Mouse (Mus musculus): ENCODE data around the gene Hsd11b1.

The Hsd11b1 gene

GRCm38 (mm10) chr1:193281344-193281743 is 17.5 kb upstream of the Hsd11b1 start:
- in situ Hi-C loops (cut with MboI; ENCODE audit: unreplicated experiment in 2 of 2) = no loop called here

DNA sequence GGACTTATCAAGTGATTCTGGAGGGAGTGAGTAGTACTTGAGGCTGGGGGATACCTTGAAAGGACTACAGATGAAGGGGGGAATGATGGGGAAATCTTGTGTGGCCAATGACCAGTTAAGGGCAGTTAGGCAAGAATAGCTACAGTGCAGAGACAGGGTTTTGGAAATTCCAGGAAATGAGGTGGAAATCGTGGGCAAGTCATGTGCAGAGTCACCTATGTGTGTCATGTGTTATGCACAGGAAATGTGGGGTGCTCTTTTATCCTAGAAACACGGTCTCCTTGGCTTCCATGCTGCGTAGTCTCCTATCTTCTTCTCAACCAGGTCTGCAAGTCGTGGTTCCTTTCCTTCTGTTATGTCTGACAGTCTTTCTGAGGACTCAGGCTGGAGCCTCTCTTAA is 15.6 kb upstream of the Hsd11b1 start:
- in situ Hi-C loops (cut with MboI; ENCODE audit: unreplicated experiment in 2 of 2) = no loop called here

DNA sequence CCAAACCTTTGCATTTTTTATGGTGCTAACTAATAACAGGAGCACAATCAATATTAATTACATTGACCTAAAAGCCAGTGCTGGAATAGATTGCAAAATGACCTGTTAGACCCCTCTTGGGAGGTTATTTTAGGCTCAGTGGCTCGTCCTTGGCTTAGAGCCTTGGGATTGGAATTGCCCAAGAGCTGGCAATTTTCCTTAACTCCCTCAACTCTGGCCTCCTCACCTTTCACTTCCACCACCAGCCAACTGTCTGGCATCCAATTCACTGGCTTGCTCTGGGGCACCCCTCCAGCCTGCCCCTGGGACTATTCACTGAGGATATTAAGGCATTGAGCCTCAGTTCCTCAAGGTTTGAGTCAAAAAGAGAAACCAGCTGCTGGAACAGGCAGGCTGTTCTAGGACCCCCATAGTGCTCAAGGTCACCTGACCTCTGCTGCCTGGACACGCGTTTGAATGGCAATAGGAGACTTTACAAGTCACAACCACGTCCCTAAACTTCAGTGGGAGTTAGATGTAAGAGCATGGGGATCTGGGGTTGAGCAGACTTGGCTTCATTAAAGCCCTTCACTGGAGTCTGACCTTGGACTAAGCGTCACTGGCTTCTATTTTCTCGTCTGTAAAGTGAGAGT is 14.7 kb upstream of the Hsd11b1 start:
- in situ Hi-C loops (cut with MboI; ENCODE audit: unreplicated experiment in 2 of 2) = no loop called here

- in situ Hi-C loops (cut with MboI; ENCODE audit: unreplicated experiment in 2 of 2) = no loop called here
Observed at GRCm38 (mm10) chr1:193274407-193275071, 10.7 kb upstream of the Hsd11b1 start.

DNA sequence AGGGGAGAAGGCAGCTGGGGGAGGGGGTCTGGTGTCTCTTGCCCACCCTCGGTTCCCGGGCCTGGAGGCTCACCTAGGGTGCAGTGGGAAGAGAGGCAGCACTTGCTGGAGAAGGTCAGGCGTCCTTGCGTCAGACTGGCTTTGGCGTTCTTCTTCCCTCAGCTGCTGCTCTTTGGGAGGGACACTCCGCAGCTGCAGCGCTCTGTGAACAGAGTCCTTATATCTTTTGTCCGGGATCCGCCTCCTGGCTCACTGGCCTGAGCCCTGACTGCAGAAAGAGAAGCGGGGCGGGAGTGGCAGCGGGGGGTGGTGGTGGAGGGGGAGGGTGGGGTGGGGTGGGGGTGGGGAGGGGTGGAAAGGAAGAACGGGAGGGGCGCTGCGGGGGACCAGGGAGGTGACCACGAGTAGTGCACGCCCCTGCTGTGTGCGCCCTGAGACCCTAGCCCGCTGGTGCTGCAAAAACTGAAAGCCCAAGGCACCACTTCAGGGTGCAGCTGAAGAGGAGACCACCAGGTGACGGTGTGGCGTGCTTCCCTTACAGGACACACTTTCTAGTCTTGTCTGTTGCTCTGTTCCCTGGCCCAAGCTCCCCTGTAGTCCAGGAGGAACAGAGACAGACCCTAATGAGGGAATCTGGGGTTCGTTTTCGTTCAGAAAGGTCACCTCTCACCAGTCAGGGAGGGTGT is 9.2 kb upstream of the Hsd11b1 start, which contains the start of gene G0s2:
TSS of gene G0s2 (minus strand) at position 302 of the 686 bp plus-strand sequence.
- in situ Hi-C loops (cut with MboI; ENCODE audit: unreplicated experiment in 2 of 2) = no loop called here

- in situ Hi-C loops (cut with MboI; ENCODE audit: unreplicated experiment in 2 of 2) = no loop called here
Observed at GRCm38 (mm10) chr1:193272137-193272915, 8.5 kb upstream of the Hsd11b1 start.

DNA sequence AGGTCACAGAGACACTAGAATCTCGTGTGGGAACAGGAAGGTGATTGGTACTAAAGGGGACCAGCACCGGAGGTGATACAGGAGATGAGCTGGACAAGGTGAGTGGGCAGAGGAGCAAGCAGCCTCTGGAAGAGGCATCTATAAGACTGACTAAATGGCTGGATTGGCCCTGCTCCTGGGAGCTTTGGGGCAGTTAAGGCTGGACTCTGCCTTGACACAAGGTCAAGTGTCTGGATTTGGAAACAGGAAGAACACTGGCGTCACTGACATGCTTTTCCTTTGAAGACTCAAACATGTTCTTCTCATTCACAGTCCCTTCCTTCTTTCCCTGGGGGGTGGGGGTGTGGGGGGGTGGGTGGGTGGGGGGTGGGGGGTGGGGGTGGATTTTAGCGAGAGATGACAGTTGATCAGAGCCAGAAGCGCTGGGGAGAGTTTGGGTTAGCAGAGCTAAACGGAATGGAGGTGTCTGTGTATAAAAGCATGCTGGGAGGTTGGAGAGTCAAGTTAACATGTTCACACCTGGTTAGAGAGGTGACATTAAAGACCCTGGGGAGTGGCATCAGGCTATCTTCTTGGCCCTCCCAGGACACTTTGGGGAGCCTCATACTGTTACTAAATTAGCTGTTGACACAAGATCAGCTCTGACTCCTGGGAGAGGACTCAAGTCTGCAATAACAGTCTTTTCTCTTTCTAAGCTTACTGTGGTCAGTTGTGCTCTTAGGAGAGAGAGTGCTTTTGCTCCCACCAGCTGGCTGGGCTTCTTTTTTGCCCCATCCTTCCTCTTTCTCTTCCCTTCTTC is 7.3 kb upstream of the Hsd11b1 start:
- in situ Hi-C loops (cut with MboI; ENCODE audit: unreplicated experiment in 2 of 2) = no loop called here

- in situ Hi-C loops (cut with MboI; ENCODE audit: unreplicated experiment in 2 of 2) = loop anchor here in 1 of 2 experiments (5.0 kb wide), 1 partner anchor 42 kb away; no protein-coding TSS in a partner anchor
Observed at GRCm38 (mm10) chr1:193265734-193266133, 1.9 kb upstream of the Hsd11b1 start.

- in situ Hi-C loops (cut with MboI; ENCODE audit: unreplicated experiment in 2 of 2) = no loop called here
Observed at GRCm38 (mm10) chr1:193263026-193263907, 608 bp downstream of the Hsd11b1 start.

- in situ Hi-C loops (cut with MboI; ENCODE audit: unreplicated experiment in 2 of 2) = no loop called here
Observed at GRCm38 (mm10) chr1:193261897-193262548, 1.9 kb downstream of the Hsd11b1 start.

DNA sequence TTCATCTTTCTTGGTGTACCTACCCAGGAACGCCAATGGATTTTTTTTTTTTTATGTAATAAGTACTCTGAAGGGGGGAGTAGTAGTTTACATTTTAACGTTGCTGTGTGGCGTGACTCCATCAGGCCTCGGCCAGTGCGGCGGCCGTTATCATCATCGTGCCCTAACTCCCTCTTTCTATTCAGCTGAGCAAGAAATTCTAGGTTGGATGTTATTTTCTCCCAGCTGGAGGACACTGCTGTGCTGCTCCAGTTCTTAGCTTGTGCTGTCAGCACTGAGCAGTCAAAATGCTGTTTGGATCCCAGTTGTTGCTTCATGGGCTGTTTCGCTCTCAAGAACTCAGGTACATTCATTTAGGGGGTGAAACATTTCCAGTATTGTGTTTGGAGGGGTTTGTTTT is 4.3 kb downstream of the Hsd11b1 start:
- in situ Hi-C loops (cut with MboI; ENCODE audit: unreplicated experiment in 2 of 2) = loop anchor here in 1 of 2 experiments (5.0 to 10.0 kb wide), 2 partner anchors 65 to 118 kb away; no protein-coding TSS in a partner anchor

GRCm38 (mm10) chr1:193256621-193257098 is 7.2 kb downstream of the Hsd11b1 start:
- in situ Hi-C loops (cut with MboI; ENCODE audit: unreplicated experiment in 2 of 2) = loop anchor here in 1 of 2 experiments (5.0 to 10.0 kb wide), 2 partner anchors 68 to 121 kb away; no protein-coding TSS in a partner anchor

DNA sequence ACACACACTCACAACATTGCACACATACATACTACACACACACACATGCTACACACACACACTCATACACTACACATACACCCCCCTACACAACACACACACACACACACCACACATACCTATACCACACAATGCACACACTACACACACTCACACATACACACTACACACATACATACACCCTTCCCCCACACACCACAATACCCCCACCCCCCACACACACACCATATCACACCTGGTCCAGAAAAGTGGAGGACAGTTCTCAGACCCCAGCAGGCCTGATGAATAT is 7.6 kb downstream of the Hsd11b1 start:
- in situ Hi-C loops (cut with MboI; ENCODE audit: unreplicated experiment in 2 of 2) = loop anchor here in 1 of 2 experiments (5.0 to 10.0 kb wide), 2 partner anchors 69 to 121 kb away; no protein-coding TSS in a partner anchor

DNA sequence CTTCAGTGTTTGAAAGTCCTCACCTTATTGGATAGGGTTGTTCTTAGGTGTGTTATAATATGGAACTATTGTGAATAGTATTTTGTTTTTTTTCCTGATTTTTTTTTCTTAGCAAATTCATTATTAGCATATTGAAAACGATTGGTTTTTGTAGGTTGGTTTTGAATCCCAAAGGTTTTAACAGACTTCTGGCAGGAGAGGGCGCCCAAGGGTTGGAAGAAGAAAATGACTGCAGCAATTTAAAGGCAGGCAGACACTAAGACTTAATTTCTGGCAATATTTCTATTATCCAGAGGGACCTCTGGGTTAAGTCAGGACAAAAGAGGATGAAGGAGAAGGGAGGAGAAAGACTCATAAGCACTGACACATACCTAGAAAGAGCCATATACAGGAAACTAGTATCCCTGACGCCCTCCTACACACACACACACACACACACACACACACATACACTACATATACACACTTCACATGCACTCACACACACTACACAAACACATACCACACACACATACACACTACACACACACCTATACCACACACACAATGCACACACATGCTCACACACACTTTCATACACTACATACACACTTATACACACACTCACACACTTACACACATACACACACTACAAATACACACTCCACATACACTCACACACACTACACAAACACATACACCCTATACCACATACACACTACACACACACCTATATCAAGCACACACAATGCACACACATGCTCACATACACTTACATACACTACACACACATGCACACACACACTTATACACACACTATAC is 8.2 kb downstream of the Hsd11b1 start:
- in situ Hi-C loops (cut with MboI; ENCODE audit: unreplicated experiment in 2 of 2) = loop anchor here in 1 of 2 experiments (5.0 to 10.0 kb wide), 2 partner anchors 69 to 122 kb away; no protein-coding TSS in a partner anchor

DNA sequence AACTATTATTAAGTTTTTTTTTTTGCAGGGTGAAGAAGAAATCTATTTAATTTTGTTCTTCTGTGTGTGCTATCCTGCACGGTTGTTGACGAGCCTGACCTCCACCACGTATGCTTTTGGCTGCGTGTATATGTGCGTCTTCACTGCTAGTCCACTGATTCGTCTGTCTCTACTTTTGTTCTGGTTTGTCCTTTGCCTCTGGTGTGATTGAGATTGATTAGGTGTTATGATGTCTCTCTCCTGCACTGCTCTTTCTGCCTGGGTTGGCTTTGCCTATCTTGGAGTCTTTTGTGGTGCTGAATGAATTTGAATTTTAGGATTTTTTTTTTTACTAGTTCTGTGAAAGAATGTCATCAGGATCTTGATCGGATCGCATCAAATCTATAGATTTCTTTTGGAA is 8.8 kb downstream of the Hsd11b1 start:
- in situ Hi-C loops (cut with MboI; ENCODE audit: unreplicated experiment in 2 of 2) = loop anchor here in 1 of 2 experiments (5.0 to 10.0 kb wide), 2 partner anchors 70 to 122 kb away; no protein-coding TSS in a partner anchor

DNA sequence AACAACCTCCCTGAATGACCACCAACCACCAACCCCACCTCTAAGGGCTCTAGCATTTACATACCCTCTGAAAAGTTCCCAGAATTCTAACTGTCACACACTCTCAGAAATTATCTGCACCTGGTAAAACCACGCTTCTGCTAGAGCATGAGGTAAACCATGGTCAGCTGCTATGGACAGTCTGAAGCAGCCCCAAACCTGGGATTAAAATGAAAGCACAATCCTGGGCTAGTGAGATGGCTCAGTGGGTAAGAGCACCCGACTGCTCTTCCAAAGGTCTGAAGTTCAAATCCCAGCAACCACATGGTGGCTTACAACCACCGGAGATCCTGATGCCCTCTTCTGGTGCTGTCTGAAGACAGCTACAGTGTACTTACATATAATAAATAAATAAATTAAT is 10.0 kb downstream of the Hsd11b1 start:
- in situ Hi-C loops (cut with MboI; ENCODE audit: unreplicated experiment in 2 of 2) = loop anchor here (5.0 to 10.0 kb wide), 5 partner anchors 42 to 123 kb away; partner anchors contain the start of gene Lamb3 (in 1 of the 2)

- in situ Hi-C loops (cut with MboI; ENCODE audit: unreplicated experiment in 2 of 2) = loop anchor here (5.0 to 10.0 kb wide), 5 partner anchors 40 to 125 kb away; partner anchors contain the start of gene Lamb3 (in 1 of the 2)
Observed at GRCm38 (mm10) chr1:193252616-193253015, 11.3 kb downstream of the Hsd11b1 start.

Measured in v-Abl transformed pro-B cells (cell line).